Mouse (Mus musculus): ENCODE measurements around the gene Aplnr.
A peak's percentile ranks its signal among the peaks of the same experiment; 100 is the strongest.

The Aplnr gene

GRCm38 (mm10) chr2:85136089-85136488 is at the start of gene Aplnr:
Gene Aplnr (plus strand): TSS chr2:85136225.
- no peak for DNase-seq (ENCODE audit: low spot score in 2 of 2)

- no peak for DNase-seq (ENCODE audit: low spot score in 2 of 2)
These were observed 47.0 kb upstream of the Aplnr start for GRCm38 (mm10) chr2:85088716-85089646.

DNA sequence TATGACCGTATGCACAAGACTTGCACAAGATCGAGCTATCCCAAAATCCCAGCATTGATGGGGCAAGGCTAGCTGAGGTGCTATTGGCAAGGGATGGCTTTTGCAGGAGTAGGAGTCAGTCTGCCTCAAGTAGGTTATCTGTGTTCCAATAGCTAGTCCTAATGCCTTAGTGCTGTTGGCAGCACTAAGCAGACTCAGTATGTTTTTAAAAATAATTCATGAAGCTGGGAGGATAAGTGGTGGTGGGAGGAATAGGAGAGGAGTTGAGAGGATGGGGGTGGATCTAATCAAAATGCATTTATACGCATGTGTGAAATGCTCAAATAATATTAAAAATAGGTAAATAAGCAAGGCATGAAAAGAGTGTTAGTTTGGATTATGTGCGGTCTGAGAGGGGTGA is 44.7 kb upstream of the Aplnr start:
- DNase-seq (ENCODE audit: low spot score in 2 of 2) = no peak

DNA sequence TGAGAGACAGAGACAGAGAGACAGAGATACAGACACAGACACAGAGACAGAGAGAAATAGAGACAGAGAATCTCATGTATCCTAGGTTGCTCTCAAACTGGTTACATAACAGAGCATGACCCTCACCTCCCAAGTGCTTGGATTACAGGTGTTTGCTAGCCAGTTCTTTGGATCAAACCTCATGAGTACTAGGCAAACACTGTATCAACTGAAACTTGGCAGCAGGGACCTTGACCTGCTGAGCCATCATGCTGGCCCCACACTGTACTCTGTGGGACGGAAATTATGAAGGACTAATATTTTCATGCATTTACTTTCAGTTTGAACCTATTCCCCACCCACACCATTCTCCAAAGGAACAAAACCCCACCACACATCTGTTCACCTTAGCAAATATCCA is 42.6 kb upstream of the Aplnr start:
- no peak for DNase-seq (ENCODE audit: low spot score in 2 of 2)

DNA sequence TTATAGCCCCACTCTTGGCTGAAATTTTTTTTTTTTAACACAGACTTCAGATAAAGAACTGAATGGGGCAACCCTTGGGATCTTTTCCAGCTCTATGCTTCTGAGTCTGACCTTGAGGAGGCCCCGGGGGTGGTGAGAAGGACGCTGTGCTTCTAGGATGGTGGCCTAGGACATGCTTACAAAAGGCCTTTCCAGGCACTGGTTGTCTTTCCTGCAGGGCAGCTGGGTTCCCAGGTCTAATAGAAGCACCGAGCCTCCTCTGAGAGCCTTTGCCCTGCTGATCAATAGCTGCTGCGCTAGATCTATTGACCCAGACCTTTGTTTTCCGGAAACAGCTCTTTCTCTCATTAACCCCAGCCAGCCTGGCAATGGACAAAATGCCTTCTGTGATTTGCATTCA is 40.1 kb upstream of the Aplnr start:
- DNase-seq (ENCODE audit: low spot score in 2 of 2) = no peak

DNA sequence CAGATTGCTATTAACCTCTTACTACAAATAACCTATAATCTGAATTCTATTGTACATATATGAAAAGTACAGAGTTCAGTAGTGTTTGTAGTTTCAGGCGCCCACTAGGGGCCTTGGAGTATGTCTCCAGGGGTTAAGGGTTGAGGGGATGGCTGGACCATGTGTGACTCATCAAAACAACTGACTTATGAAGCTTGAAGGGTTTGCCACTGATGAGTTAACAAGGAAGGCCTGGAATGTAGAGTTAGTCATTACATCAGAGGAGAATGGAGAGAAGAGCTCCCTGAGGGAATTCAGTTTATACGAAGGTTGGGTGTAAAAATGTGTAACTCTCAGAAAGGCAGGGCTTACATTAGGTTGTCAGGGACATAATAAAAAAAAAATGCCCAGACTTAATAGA is 38.0 kb upstream of the Aplnr start:
- no peak for DNase-seq (ENCODE audit: low spot score in 2 of 2)

DNA sequence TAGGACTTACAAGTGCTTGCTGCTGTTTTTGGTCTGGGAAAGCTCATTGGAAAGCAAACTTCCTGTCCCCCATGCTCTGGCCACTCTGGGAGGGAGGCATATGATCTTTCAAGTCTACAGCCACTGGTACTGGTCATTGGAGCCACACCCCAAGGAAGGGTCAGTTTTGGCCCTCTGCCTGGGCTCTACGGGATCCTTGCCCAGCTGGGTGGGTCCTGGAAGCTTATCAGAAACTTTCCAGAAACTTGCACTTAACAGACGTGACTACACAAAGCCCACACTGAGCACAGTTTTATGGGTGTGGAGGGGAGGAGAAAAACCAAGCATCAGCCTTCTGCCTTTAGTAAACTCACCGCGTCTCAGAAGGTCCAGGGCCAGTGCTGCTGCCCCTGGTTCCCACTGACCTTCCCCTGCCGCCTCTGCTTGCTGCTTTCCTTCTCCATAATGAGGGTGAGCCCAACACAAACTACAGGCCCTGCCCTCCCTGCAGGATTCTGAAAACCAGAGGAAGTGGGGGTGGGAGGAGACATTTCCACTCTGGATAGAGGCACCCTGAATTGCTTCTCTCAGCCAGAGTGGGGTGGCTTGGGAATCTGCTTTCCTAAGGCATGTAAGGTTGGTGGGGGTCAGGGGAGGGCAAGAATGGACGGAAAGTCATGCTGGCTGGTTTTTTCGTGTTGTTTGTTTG is 37.1 kb upstream of the Aplnr start:
- no peak for DNase-seq (ENCODE audit: low spot score in 2 of 2)

DNA sequence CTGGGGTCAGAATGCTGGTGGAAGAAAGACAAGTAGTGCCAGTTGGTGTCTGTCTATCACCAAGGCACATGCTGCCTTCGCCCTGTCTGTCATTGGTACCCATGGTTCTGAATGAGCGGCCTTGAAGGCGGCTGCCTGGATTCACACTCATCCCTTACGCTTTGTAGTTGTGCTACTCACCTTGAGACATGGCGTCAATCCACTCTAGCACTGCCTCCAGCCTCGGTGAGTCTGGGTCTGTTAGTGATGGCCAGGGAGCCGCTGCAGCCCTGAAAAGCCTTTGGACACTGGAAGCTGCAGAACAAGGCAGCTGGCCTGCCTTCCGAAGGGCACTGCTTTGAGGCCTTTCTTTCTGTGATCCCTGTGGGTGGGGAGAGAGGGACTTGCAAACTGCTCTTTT is 32.8 kb upstream of the Aplnr start:
- no peak for DNase-seq (ENCODE audit: low spot score in 2 of 2)

GRCm38 (mm10) chr2:85105426-85106013 is 30.5 kb upstream of the Aplnr start:
- no peak for DNase-seq (ENCODE audit: low spot score in 2 of 2)

DNA sequence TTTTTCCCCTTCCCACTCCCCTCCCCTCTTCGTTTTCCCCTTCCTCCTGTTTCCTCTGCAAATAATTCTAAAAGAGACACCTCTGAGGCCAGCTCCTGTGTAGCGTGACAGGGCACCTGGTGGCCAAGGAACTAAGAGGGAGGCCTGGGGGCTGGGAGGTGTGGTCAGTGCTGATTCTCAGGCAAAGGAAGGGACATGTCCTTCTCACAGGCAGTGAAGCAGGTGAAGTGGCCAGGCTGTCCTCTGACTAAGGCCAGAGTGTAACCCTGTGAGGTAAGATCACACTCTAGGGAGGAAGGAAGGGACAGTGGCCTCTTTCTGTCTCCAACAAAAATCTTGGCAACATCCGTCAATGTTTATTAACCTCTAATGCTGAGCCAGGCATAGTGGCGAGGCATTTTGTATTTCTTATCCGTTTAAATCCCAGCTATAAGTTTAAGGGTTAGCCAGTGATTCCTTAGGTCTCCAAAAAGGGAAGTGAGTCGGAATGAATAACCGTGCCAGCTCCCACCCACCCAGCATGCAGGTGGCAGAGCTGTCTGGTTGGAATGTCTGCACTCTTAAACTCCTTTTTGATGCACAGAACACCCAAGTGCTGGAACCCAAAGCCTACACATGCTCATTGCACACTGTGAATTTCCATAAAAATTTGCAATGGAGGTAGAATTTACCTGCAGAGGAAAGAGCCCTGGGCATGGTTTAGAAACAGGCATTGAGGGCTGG is 29.8 kb upstream of the Aplnr start:
- DNase-seq (ENCODE audit: low spot score in 2 of 2) = no peak

DNA sequence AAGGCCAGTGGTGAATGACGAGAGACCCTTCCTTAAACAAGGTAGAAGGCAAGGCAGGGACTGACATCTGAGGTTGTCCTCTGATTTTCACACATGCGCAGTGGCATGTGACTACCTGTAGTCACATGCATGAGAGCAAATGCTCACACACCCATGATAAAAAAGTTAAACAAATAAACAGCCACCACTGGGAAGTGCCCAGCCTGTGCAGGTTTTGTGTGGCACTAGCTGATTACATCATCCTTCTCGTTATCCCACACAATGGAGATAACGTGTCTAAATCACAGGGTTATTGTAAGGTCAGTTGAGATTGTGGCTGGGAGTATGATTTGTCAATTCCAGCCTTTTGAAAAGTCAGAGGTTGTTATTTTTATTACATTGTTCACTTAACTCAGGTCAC is 29.1 kb upstream of the Aplnr start:
- no peak for DNase-seq (ENCODE audit: low spot score in 2 of 2)

DNA sequence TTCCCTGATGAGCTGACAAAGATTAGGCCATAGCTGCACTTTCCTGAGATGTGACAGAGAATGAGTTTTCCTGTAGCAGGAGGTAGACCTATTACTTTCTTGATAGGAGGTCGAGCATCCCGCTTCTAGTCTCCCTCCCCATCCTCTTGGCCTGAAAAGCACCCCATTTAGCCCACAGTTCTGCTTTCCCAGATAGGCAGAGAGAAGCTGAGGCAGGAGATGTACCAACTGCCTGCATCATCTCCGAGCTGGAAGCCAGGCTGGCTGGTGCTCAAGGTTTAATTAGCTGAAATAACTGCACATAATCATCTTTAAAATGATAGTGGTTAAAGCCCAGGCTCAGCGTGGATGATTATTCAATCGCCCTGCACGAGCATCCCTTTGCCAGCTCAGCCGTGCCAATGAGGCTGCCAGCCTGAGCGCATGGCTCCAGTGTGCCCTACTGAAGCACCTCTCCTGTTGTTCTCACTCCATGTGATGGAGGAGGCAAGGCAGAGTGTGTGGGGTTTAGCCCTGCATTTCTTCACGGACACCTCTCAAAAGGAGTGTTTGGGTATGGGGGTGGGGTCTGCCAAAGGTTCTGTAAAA is 25.6 kb upstream of the Aplnr start:
- DNase-seq (ENCODE audit: low spot score in 2 of 2) = no peak

DNA sequence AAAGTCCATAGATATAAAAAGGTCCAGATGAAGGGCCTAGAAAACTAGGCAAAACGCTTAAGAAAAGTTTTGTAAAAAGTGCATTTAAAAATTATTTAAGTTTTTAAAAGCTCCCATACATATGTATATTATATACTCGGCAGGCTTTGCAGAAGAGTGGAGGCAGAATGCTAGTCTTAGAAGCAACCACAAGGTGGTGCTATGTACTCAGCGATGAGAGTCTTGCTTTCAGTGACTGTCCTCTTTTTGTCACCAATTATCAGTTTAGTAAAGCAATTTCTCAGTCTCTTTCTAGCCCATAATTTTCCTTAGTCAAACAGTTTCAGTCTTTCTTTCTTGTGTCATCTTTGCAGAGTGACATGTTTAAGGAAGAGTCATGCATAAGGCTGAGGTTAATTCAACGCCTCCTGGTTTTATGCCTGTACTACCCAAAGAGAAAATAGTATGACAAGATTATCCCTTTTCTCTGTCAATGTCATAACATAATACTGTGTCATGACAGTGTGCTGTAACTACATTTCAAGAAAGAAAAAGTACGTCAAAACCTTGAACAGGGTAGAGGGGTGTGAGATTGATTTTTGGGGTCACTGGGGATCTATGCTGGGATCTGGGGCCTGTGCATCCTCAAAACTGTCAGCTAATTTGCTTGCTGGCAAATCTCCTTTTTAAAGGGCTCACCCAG is 12.7 kb upstream of the Aplnr start:
- DNase-seq (ENCODE audit: low spot score in 2 of 2) = peak in 1 of 2 experiments; percentile 33

DNA sequence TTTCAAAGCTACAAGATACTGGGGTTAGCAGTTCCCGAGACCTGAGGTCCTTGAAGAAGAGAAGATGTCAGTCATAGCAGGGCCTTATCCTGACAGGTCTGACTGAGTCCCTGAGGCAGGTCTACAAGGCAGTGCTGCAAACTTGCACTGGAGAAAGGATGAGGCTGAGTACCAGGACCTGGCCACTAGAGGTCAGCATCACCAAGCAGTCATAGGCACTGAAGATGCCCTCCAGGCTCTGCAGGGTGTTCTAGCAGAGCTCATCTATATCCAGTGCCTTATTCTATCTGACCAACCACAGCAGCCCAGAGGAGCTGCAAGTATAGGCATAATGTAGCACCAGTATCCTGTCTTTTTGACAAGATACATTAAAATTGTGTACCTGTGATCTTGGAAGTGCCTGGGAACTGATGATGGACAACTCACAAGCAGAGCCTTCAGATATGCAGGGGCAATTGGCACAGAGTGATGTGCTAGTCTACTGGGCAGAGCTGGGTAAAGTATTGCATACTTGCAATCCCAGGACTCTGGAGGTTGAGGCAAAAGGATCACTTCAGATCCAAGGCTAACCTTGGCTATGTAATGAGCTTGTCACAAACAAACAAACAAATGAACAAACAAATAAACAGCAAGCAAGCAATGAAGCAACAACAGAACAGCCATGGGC is 12.0 kb upstream of the Aplnr start:
- peak in 1 of 2 experiments; percentile 40 for DNase-seq (ENCODE audit: low spot score in 2 of 2)

- no peak for DNase-seq (ENCODE audit: low spot score in 2 of 2)
These were observed 6.5 kb upstream of the Aplnr start for GRCm38 (mm10) chr2:85129496-85129971.

DNA sequence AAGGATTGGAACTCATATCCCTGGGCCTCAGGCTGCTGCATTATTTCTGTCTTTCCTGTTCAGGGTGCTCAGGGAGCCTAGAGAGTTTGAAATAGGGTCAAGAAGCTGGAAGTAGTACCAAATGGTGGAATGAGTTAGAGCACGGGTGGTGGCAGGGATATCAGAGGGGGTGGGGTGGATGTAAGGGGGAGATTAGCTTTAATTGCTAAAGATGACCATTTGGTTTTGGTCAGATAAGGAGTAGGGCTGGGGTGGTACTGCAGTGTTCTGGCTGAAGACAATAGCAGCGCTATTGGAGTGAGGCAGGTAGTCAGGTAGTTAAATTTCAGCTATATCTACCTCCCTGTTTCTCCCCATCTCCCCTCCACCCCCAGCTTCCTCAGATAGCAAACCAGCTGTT is 4.8 kb upstream of the Aplnr start:
- DNase-seq (ENCODE audit: low spot score in 2 of 2) = no peak

- DNase-seq (ENCODE audit: low spot score in 2 of 2) = no peak
These were observed 4.3 kb upstream of the Aplnr start for GRCm38 (mm10) chr2:85131724-85132123.

- DNase-seq (ENCODE audit: low spot score in 2 of 2) = no peak
These were observed 3.8 kb upstream of the Aplnr start for GRCm38 (mm10) chr2:85132204-85132603.

DNA sequence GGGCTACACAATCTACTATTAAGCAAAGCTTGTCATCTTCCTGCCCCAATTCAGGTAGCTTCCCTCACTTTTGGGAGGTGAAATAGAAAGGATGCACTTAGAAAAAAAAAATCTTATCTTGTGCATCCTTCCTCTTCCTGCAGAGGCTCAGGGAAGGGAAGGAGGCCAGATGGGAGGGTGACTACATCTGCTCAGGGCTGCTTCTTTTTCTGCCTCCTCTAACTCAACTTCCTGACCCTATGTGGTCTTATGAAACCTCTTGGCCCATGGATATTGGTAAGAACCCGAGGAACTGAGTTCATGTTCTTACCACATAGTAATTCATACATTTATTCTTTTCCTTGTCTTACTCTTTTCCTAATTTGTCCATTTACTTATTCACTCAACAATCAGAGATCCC is 926 bp upstream of the Aplnr start:
- DNase-seq (ENCODE audit: low spot score in 2 of 2) = no peak

GRCm38 (mm10) chr2:85136831-85137520 is 951 bp downstream of the Aplnr start:
- DNase-seq (ENCODE audit: low spot score in 2 of 2) = no peak
